Mouse (Mus musculus): ENCODE results near the gene Flt3l. TPM values are rescaled to one million over a fixed set of nuclear protein-coding genes. Genes with fewer than 3 reads are reported as not detected.
"Not testable (repeated sequence)": the region's sequence is repeated elsewhere in the genome, so short reads cannot be mapped to it uniquely, and the experiment has no call there.

The Flt3l gene
- polyA plus RNA-seq, 1 experiment from 2014 or later = 1.3 TPM

DNA sequence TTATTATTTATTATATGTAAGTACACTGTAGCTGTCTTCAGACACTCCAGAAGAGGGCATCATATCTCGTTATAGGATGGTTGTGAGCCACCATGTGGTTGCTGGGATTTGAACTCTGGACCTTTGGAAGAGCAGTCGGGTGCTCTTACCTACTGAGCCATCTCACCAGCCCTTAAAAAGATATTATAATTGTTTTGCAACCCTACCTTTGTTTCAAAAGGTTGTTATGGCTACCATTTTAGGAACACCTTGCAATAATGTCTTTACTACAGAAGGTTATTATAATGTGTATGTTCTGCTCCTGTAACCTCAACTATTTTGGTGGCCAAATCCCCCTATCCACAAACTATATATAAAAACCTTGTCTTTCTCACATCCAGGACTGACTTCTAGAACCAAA lies 16.8 kb upstream of the Flt3l start:
- H3K36me3 ChIP-seq (ENCODE audit: control insufficient read depth, insufficient read depth, low read length); H3K9ac ChIP-seq (replicated peaks; ENCODE audit: low read depth, low read length); H3K27ac ChIP-seq (ENCODE audit: low read depth, low read length); ATAC-seq (ENCODE audit: low read depth); H3K4me3 ChIP-seq (ENCODE audit: low read depth, low read length); H3K27me3 ChIP-seq (ENCODE audit: control insufficient read depth, insufficient read depth, low read length); H3K9me3 ChIP-seq (ENCODE audit: control insufficient read depth, low read length): not testable (repeated sequence)
- Histone ChIP-seq H3K4me1 (ENCODE audit: control insufficient read depth, insufficient read depth, low read length) (peaks cover 10% of the 10 kb centered on the region), H3K4me2 (ENCODE audit: low read depth, low read length) (peak overlapping the region; percentile 62; the same call in 1 of the 2 replicates)
- WGBS = 94% methylated on average over 2 of the region's 2 CpGs

DNA sequence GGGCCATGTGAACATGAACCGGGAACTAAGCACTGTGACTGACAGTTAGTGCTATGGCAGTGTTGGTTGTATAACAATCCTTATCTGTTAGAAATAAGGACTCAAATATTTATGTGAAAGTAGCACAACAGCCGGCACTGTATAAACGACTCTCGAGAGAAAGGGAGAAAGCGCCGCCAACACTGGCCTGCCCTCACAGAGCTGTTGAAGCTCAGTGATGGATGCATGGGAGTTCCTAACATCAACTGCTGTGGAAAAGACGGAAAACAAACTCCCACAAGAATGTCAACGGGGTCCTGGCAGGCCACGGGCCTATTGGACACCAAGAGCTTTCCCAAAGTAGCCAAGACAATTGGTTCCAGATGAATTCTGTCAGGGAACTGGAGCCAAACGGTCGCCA lies 15.1 kb upstream of the Flt3l start:
- Histone ChIP-seq H3K4me3 (ENCODE audit: low read depth, low read length) (no peak overlapping the region), H3K36me3 (ENCODE audit: control insufficient read depth, insufficient read depth, low read length) (no peaks in the 10 kb centered on the region), H3K4me1 (ENCODE audit: control insufficient read depth, insufficient read depth, low read length) (peaks cover 10% of the 10 kb centered on the region), H3K9me3 (ENCODE audit: control insufficient read depth, low read length) (no peaks in the 10 kb centered on the region), H3K27me3 (ENCODE audit: control insufficient read depth, insufficient read depth, low read length) (no peaks in the 10 kb centered on the region), H3K9ac (replicated peaks; ENCODE audit: low read depth, low read length) (no peak overlapping the region), H3K4me2 (ENCODE audit: low read depth, low read length) (no peak overlapping the region), H3K27ac (ENCODE audit: low read depth, low read length) (no peak overlapping the region)
- WGBS = 55% methylated on average over 11 of the region's 11 CpGs
- no peak for ATAC-seq (ENCODE audit: low read depth)

DNA sequence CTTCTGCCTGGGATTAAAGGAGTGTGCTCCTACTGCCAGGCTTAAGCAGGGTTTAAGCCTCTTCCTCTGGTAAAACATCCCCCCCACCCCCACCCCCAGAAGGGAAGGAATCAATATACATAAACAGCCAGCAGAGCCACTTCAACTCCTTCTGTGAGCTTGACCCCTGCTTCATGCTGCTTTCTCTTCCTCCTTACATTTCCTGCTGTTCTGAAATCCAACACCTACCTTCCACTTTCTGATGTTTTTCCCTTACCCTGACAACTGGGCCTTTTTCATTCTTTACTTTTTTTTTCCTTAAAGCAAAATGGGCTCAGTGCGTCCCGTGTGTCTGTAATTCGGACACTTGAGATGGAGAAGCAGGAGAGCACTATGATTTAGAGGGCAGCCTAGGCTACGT lies 14.1 kb upstream of the Flt3l start:
- Histone ChIP-seq H3K4me3 (ENCODE audit: low read depth, low read length) (no peak overlapping the region), H3K4me1 (ENCODE audit: control insufficient read depth, insufficient read depth, low read length) (peaks cover 5% of the 10 kb centered on the region), H3K36me3 (ENCODE audit: control insufficient read depth, insufficient read depth, low read length) (no peaks in the 10 kb centered on the region), H3K4me2 (ENCODE audit: low read depth, low read length) (no peak overlapping the region), H3K27ac (ENCODE audit: low read depth, low read length) (no peak overlapping the region), H3K27me3 (ENCODE audit: control insufficient read depth, insufficient read depth, low read length) (no peaks in the 10 kb centered on the region), H3K9me3 (ENCODE audit: control insufficient read depth, low read length) (no peaks in the 10 kb centered on the region), H3K9ac (replicated peaks; ENCODE audit: low read depth, low read length) (no peak overlapping the region)
- 76% methylated on average over 4 of the region's 4 CpGs for WGBS
- no peak for ATAC-seq (ENCODE audit: low read depth)

DNA sequence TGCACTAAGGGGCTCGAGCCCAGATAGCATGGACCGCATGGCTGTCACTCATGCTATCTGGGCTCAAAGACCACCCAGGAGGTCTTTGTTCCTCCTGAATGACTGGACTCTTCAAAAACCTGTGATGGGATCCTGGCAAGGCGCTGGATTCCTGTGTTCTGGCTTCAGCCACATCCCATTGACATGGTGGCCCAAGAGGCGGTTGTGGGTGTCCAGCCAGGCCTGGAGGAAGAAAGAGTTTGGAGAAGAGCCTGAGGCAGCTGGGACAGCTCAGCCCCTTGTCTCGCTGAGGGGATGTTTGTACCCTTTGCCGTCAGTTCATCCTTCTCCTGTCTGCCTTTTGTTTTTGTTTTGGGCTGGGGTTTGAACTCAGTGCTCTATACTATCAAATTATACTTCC lies 13.3 kb upstream of the Flt3l start:
- H3K36me3 ChIP-seq (ENCODE audit: control insufficient read depth, insufficient read depth, low read length) = no peaks in the 10 kb centered on the region
- WGBS = 31% methylated on average over 6 of the region's 6 CpGs
- H3K27me3 ChIP-seq (ENCODE audit: control insufficient read depth, insufficient read depth, low read length) = no peaks in the 10 kb centered on the region
- no peak overlapping the region for H3K9ac ChIP-seq (replicated peaks; ENCODE audit: low read depth, low read length)
- H3K4me3 ChIP-seq (ENCODE audit: low read depth, low read length) = no peak overlapping the region
- H3K4me2 ChIP-seq (ENCODE audit: low read depth, low read length) = no peak overlapping the region
- ATAC-seq (ENCODE audit: low read depth) = no peak
- no peaks in the 10 kb centered on the region for H3K9me3 ChIP-seq (ENCODE audit: control insufficient read depth, low read length)
- H3K27ac ChIP-seq (ENCODE audit: low read depth, low read length) = no peak overlapping the region
- H3K4me1 ChIP-seq (ENCODE audit: control insufficient read depth, insufficient read depth, low read length) = no peaks in the 10 kb centered on the region; the same call in 1 of the 2 replicates

DNA sequence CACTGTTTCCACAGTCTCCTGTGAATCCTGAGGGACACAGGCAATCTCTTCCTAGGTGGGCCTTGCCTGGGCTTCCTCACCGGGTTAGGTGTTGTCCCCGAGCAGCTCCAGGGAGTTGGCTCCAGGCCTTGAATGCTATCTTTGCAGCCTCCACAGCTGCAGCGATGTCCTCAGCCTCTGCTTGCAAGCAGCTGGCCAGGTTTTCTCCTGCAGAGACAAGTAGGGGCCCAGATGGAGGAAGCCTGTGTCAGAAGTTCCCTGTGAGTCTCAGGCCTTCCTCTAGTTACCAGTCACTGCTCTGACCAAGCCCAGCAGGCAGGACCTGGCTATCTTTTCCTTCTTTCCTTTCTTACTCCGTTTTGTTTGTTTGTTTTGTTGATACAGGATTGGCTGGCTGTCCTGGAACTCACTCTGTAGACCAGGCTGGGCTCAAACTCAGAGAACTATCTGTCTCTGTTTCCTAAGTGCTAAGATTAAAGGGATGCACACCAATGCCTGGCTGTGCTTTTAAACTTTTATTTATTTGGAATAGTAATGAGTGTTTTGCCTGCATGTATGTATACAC lies 12.4 kb upstream of the Flt3l start:
- Histone ChIP-seq H3K27ac (ENCODE audit: low read depth, low read length) (no peak overlapping the region), H3K9me3 (ENCODE audit: control insufficient read depth, low read length) (no peaks in the 10 kb centered on the region), H3K36me3 (ENCODE audit: control insufficient read depth, insufficient read depth, low read length) (no peaks in the 10 kb centered on the region; the same call in 1 of the 2 replicates), H3K4me3 (ENCODE audit: low read depth, low read length) (no peak overlapping the region), H3K9ac (replicated peaks; ENCODE audit: low read depth, low read length) (no peak overlapping the region), H3K4me1 (ENCODE audit: control insufficient read depth, insufficient read depth, low read length) (no peaks in the 10 kb centered on the region; the same call in 1 of the 2 replicates), H3K4me2 (ENCODE audit: low read depth, low read length) (no peak overlapping the region), H3K27me3 (ENCODE audit: control insufficient read depth, insufficient read depth, low read length) (no peaks in the 10 kb centered on the region)
- 58% methylated on average over 4 of the region's 4 CpGs for WGBS
- ATAC-seq (ENCODE audit: low read depth) = no peak

DNA sequence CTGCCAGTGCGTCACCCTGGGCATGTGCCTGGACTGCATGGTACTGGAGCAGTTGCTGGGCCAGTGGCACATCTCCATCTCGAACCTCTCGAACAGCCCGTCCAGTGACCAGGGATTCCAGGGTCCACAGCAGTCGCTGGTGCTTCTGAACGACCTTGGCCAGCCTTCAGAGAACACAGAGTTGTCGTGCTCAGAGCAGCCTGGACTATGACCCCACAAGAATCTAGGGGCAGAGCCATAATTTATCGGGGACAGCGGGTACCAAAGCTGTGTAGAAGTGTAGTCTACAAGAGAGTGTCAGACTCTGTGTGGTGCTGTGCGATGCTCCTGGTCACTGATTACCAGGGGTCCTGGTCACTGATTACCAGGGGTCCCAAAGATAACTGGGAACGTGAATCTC lies 11.7 kb upstream of the Flt3l start:
- H3K27me3 ChIP-seq (ENCODE audit: control insufficient read depth, insufficient read depth, low read length) = no peaks in the 10 kb centered on the region
- WGBS = 86% methylated on average over 11 of the region's 11 CpGs
- no peaks in the 10 kb centered on the region; the same call in 1 of the 2 replicates for H3K36me3 ChIP-seq (ENCODE audit: control insufficient read depth, insufficient read depth, low read length)
- no peaks in the 10 kb centered on the region for H3K9me3 ChIP-seq (ENCODE audit: control insufficient read depth, low read length)
- H3K27ac ChIP-seq (ENCODE audit: low read depth, low read length) = no peak overlapping the region
- H3K4me2 ChIP-seq (ENCODE audit: low read depth, low read length) = no peak overlapping the region
- ATAC-seq (ENCODE audit: low read depth) = no peak
- no peak overlapping the region for H3K4me3 ChIP-seq (ENCODE audit: low read depth, low read length)
- H3K4me1 ChIP-seq (ENCODE audit: control insufficient read depth, insufficient read depth, low read length) = no peaks in the 10 kb centered on the region
- no peak overlapping the region for H3K9ac ChIP-seq (replicated peaks; ENCODE audit: low read depth, low read length)

DNA sequence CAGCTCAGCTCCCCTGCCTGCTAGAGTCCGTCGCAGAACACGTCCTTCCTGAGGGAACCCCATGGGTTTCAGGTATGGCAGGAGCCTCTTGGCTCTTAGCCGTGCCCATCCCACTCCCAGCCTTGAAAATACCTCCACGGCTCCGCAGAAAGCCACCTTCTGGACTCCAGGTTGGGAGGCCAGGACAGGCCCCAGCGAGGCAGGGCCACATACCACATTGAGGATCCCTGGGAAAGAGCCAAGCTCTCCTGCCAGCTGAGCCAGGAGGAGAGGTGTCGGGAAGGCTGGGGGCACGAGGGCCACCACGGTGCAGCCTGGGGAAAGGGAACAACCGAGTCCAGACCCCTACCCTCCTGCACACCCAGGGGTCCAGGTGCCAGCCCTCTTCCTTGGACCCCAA lies 11.0 kb upstream of the Flt3l start:
- H3K27ac ChIP-seq (ENCODE audit: low read depth, low read length) = no peak overlapping the region
- no peaks in the 10 kb centered on the region; the same call in 1 of the 2 replicates for H3K36me3 ChIP-seq (ENCODE audit: control insufficient read depth, insufficient read depth, low read length)
- no peaks in the 10 kb centered on the region for H3K27me3 ChIP-seq (ENCODE audit: control insufficient read depth, insufficient read depth, low read length)
- no peak overlapping the region for H3K4me3 ChIP-seq (ENCODE audit: low read depth, low read length)
- H3K9ac ChIP-seq (replicated peaks; ENCODE audit: low read depth, low read length) = no peak overlapping the region
- no peaks in the 10 kb centered on the region for H3K4me1 ChIP-seq (ENCODE audit: control insufficient read depth, insufficient read depth, low read length)
- ATAC-seq (ENCODE audit: low read depth) = no peak
- H3K4me2 ChIP-seq (ENCODE audit: low read depth, low read length) = no peak overlapping the region
- 92% methylated on average over 11 of the region's 11 CpGs for WGBS
- no peaks in the 10 kb centered on the region for H3K9me3 ChIP-seq (ENCODE audit: control insufficient read depth, low read length)

DNA sequence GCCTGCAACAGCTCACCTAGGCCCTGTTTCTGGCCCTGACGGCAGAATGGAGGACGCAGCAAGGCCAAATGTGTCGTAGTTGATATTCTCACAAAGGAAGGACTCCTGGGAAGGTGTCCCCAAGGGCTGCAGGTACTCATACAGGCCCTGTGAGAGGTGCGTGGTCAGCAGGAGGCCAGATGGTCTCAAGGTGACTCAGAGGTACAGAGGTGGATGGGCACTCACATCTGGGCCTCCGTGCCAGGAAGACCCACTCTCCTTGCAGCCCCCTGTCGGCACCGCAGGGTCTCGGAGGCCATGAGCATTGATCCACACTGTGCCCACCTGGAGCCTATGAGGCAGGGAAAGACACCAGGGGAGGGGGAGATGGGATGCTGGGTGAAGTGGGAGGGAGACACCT lies 9.2 kb upstream of the Flt3l start:
- Histone ChIP-seq H3K27ac (ENCODE audit: low read depth, low read length) (no peak overlapping the region), H3K4me2 (ENCODE audit: low read depth, low read length) (no peak overlapping the region), H3K36me3 (ENCODE audit: control insufficient read depth, insufficient read depth, low read length) (no peaks in the 10 kb centered on the region; the same call in 1 of the 2 replicates), H3K27me3 (ENCODE audit: control insufficient read depth, insufficient read depth, low read length) (no peaks in the 10 kb centered on the region), H3K9ac (replicated peaks; ENCODE audit: low read depth, low read length) (no peak overlapping the region), H3K4me3 (ENCODE audit: low read depth, low read length) (no peak overlapping the region), H3K9me3 (ENCODE audit: control insufficient read depth, low read length) (no peaks in the 10 kb centered on the region), H3K4me1 (ENCODE audit: control insufficient read depth, insufficient read depth, low read length) (no peaks in the 10 kb centered on the region)
- WGBS = 92% methylated on average over 8 of the region's 8 CpGs
- ATAC-seq (ENCODE audit: low read depth) = no peak

DNA sequence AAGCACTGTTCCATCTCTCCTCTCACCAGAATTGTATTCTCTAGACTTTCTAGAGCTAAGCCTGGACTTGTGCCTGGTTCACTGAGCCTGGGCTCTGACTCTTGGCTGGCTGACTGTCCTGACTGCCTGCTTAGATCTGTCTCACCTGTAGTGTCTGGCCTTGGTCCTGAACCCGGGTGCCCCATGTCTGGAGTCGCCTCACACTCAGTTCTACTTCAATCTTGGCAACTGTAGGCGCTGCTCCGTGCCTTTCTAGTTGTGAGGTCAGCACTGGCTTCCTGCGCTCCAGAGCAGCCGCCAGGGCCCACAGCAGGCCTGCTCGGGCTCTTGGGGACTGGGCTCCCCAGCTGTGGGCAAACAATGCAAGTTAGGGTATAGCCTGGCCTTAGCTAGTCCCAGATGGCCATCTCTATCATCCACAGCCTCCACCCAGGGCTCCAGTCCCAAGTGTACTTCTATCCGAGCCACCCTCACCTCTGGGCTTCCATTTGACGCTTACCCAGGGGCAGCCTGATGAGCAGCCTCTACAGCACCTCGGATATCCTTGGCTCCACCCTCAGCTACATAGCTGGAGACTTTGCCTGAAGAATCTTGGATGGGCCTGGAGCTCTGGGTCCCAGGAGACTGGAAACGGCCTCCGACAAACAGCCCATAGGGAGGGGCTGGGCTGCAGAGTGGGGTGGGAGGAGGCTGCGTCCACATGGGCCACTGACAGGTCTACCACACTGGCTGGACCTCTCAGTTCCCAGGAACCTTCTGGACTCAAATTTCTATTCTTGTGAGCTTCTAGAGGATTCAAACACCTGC lies 8.3 kb upstream of the Flt3l start:
- 85% methylated on average over 13 of the region's 13 CpGs for WGBS
- no peaks in the 10 kb centered on the region; the same call in 1 of the 2 replicates for H3K36me3 ChIP-seq (ENCODE audit: control insufficient read depth, insufficient read depth, low read length)
- no peak overlapping the region for H3K4me2 ChIP-seq (ENCODE audit: low read depth, low read length)
- H3K9me3 ChIP-seq (ENCODE audit: control insufficient read depth, low read length) = no peaks in the 10 kb centered on the region
- H3K4me1 ChIP-seq (ENCODE audit: control insufficient read depth, insufficient read depth, low read length) = no peaks in the 10 kb centered on the region
- ATAC-seq (ENCODE audit: low read depth) = no peak
- no peak overlapping the region for H3K4me3 ChIP-seq (ENCODE audit: low read depth, low read length)
- no peak overlapping the region for H3K27ac ChIP-seq (ENCODE audit: low read depth, low read length)
- no peaks in the 10 kb centered on the region for H3K27me3 ChIP-seq (ENCODE audit: control insufficient read depth, insufficient read depth, low read length)
- H3K9ac ChIP-seq (replicated peaks; ENCODE audit: low read depth, low read length) = no peak overlapping the region

Measured in neural tube, embryonic 14.5 days (tissue).